Mouse (Mus musculus): ENCODE results near the gene Iqcn.

DNA sequence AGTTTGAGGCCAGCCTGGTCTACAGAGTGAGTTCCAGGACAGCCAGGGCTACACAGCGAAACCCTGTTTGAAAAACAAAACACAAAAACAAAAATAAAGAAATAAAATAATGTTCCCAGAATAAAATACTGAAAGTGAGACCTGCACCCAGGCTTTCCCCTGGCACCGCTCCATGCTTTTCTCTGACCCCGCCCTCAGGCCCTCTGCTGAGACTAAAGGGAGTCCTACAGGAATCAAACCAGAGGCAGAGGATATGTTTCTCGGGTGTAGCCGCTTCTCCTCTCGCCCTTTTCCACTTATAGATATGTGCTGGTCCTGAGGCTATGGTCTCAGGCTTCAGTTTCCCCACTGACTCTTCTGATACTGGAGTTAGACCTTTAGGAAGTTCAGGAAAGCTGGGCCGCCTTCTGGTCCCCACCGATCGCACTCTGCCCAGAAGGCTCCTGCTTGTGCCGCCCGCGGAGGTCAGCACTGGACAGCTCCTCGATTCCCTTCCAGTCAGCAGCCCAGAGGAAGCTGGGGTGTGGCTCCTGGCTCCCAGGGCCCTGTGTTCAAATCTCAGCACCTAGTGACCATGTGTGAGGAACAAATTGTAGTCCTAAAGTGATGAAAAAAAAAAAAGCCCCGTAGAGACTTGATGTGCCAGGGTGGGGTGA lies 22.7 kb downstream of the Iqcn start:
- TF ChIP-seq POLR2A (IDR thresholded peaks at IDR 0.05; ENCODE audit: insufficient read depth, low read depth, low read length) (no peak), CTCF (IDR thresholded peaks at IDR 0.05) (no peak)
